Mouse (Mus musculus): Measurements from ENCODE around the gene Rbm25. TPM values are rescaled to one million over a fixed set of nuclear protein-coding genes. Genes with fewer than 3 reads are reported as not detected.
"Not testable (repeated sequence)": the region's sequence is repeated elsewhere in the genome, so short reads cannot be mapped to it uniquely, and the experiment has no call there.

The Rbm25 gene
- total RNA-seq (2021) = 100 to 1,000 TPM; 159 to 163 TPM

DNA sequence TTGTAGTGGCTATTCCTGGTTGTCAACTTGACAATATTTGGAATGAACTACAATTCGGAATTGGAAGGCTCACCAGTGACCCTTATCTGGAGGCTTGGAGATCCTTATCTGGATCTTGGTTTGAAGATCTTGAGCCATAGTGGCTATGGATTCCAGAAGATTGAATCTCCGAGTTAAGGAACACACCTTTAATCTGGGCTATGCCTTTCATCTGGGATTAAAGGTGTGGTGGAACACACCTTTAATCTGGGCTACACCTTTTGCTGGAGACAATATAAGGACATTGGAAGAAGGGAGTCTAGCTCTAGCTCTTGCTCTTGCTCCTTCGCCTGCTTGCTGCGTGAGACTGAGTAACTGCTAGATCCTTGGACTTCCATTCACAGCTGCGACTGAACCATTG, at the start of gene Rbm25:
Rbm25 (plus strand) TSS at position 301 of the 400 bp plus-strand sequence.
- intact Hi-C loops (cut with DNase I); DNase-seq: not testable (repeated sequence)

DNA sequence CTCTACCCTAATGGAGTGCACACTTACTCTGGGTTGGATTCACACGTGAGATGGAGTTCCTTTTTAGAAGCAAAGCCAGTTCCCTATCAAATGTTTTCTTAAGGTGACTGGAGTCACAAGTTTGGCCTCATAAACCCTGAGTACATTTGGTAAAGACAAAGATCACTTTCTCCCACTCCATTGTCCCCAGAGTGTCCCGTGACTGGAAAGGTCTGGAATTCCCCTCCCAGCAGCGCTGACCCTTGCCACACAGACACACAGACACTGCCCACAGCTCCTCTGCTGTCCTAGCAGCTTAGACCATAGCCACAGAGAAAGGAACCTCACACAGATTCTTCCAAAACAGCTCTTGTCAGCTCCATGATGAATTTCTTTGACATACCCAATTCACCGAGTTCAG, 48.9 kb upstream of the Rbm25 start:
- intact Hi-C loops (cut with DNase I) = no loop called here
- DNase-seq = no peak

DNA sequence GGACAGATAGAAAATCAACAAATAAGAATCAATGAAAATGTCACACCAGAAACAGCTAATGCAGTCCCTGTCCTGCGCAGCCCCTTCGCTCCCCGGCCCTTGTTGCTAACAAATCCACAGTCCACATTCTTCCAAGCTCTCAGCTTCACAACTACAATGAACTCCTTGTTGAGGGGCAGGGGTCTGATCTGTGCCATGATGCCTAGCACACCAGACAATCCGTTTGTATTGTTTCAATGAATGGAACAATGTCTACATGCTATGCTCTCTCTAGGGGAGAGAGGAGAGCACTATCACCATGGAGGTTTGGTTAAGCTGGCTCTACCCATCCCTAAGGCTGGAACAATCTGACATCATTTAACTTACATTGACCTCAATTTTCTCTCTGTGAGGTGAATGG, 48.3 kb upstream of the Rbm25 start:
- intact Hi-C loops (cut with DNase I) = no loop called here
- DNase-seq = no peak

DNA sequence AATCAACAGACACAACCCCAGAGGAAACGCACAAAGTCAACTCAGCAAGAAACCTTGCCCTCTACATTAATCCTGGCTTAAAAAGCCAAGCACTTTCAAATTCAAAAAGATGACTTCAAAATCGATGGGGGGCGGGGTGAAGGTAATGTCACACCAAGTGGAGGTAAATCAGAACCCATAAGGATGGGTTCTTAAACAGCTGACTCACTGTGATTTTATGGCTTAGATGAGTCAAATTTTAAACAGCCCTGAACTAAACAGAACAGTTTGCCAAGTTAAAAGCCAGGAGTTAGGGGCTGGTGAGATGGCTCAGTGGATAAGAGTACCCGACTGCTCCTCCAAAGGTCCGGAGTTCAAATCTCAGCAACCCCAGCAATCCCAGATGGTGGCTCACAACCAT, 44.4 kb upstream of the Rbm25 start:
- intact Hi-C loops (cut with DNase I) = no loop called here
- DNase-seq = no peak

DNA sequence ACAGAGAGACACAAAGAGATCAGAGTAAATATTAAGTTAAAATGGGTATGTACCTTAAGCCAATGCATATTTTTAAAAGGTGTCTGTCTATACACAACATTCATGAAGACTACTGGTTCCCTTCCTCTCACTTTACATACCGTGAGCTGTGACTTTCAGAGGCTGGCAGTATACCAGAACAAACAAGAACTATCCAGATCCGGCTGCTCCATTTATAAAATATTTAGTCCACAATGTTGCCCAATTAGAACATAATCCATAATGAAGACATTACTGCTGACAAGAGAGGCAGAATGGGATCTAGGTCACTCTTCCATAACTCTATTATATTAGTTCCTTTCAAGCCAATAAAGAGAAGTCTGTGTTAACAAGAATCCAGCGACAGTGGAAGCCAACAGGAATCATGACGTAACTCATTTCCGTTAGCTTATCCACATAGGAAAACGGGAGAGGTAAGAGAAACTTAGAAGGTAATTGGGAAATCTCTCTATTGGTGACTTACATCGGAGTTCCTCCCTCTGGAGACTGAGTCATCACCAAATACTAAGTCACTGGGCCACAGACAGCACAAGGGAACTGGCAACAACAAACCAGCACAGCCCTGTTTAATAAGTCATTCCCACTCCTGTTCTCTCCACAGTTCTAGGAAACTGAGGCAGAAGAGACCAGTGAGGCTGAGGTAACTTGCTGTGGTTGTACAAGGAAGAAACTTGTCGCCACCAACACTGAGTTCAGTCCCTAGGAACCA, 39.1 kb upstream of the Rbm25 start:
- no peak for DNase-seq
- intact Hi-C loops (cut with DNase I) = no loop called here

DNA sequence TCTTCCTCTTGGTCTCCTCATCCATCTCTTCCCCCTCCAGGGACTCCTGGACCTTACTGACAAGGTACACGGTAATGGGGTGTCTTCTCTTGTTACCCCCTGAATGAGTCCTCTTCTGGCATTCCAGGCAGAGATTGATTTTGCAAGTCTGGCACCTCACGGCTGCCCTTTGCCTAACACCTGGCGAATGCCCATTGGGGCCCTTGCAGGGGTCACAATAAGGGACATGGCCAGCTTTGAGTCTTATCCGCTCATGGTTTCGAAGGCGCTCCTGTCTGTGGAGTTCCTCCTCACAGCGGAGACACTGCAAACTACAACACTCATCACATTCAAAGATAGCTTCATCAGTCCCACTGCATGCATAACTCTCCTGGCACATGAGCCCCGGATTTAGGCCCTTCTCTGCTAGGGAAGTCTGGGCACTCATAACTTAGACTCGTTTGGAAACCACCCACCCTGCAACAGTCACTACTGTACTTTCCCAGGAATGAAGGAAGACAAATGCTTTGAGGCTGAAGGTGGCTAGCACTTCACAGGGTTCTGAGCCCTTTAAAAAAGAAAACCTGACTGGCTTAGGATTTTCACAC, 36.5 kb upstream of the Rbm25 start:
- intact Hi-C loops (cut with DNase I) = no loop called here
- DNase-seq = no peak

DNA sequence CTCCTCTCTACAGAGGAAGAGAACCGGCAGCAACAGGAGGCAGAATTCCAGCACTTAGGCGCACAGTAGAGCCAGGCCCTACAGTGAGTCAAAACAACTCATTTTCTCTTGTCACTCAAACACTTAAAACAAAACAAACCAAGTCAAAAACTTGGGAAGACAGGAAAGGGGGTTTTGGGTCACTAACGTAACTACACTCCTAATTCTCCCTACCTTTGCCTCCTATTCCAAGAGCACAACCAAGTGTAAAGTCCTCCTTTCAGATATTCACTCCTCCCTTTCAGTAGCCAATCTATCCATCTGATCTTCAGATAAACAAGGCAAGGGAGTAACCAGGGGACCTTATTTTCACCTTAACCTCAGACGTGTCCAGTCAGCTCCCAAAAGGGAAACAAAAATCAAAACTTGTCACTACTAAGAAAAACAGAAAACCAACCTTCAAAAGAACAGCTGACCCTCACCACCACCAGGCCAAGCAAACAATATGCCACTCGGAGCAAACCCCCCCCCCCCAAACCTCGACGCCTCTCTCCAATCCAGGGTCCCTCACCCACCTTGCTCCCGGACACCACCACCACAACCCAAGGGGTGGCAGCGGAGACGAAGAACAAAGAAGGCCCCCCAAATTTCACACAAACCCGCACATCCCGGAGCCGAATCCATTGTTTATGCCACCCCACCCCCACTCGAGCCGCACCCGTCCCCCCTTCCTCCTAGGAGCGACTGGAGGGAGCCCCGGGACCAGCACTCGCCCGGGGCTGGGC, 34.7 kb upstream of the Rbm25 start:
- no peak for DNase-seq
- intact Hi-C loops (cut with DNase I) = loop anchor here (2.0 kb wide), 1 partner anchor 78 kb away; no protein-coding TSS in a partner anchor

DNA sequence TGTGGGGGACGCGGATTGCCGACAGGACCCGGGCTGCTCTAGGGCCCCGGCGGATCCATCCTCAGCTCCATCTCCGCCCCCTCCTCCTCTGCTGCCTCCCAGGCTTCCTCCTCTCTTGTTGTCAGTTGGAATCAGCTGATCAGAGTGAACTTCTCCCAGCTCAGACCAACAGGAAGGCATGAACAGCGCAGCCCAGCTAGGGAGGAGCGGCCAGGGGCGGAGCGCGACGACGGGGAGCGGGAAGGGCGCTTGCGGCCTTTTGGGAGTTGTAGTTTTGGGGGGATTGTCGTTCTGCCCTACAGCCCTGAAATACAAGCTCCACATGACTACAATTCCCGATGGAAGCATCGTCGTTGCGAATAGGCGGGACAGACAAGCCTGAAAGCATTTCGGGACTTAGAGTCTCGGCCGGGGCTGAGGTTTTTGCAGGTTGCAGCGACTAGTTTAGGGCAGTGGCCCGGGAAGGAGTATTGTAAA, 34.0 kb upstream of the Rbm25 start, which contains the start of gene Zfyve1:
Zfyve1 (minus strand) TSS at position 198 of the 477 bp plus-strand sequence.
- DNase-seq = peak; percentile 95
- intact Hi-C loops (cut with DNase I) = loop anchor here (2.0 kb wide), 1 partner anchor 78 kb away; no protein-coding TSS in a partner anchor

DNA sequence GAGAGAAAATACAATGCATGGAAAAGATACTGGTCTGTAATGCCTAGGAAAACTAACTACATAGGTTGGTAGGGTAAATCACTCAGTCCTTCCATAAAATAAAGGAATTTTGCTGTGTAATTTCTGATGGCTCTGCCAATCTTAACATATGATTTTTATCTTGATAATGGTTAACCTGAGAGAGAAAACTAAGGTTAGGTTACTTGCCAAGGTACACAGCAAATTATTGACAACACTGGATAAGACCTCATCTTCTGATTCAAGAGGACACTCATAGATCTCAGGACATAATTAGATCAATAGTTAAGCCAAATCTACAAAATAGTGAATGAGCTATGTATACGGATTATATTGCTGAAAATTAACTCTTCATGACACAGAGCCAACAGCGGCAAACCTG, 33.2 kb upstream of the Rbm25 start:
- no peak for DNase-seq
- intact Hi-C loops (cut with DNase I) = loop anchor here (2.0 kb wide), 1 partner anchor 77 kb away; no protein-coding TSS in a partner anchor

DNA sequence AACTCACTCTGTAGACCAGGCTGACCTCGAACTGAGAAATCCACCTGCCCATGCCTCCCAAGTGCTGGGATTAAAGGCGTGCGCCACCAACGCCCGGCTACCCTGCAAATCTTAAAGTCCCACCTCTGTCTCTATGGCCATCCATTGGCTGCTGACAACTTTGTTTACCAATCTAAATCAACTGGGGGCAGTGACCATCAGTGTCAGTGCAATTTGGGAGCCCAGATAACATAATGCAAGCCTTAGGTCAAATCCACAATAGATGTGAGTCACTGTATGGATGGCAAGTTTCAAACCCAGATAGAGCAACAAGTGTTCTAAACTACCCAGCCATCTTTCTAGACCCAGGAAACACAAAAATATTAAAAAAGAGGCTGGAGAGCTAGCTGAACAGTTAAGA, 28.8 kb upstream of the Rbm25 start:
- intact Hi-C loops (cut with DNase I) = no loop called here

DNA sequence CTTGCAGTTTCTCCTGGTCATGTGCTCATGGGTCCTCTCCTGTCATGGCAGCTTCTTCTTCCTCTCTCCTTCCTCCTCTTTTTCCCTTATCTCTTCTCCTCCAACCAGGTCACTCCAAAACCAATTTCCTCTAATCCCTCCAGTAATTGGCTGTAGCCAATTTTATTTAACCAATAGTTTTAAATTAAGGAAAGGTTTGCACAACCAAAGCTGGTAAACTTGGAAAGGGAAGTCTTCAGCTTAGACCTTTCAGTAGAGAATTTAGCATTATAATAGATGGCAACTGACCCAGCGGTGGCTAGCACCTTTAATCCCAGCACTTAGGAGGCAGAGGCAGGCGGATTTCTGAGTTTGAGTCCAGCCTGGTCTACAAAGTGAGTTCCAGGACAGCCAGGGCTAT, 24.6 kb upstream of the Rbm25 start:
- DNase-seq; intact Hi-C loops (cut with DNase I): not testable (repeated sequence)

More for the DNA sequence above, 28.8 kb upstream of the Rbm25 start:
- DNase-seq = no peak

DNA sequence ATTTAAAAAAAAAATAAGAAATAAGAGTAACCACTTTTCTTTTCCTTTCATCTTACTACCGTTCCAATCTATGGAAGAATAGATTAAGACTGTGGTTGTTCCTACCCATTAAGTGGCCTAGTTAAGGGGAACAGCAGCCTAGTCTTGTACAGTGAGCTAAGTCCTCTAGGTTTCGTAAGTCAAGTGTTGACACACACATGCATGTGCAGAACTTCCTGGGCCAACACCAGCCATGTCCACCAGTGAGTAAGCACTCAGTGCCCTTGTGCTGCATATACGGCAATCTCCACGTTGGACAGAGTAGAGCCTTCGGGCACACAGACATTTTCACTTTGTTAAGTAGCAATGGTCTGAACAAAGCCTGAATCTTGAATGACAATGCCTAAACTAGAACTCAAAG, 13.8 kb upstream of the Rbm25 start:
- DNase-seq = no peak
- intact Hi-C loops (cut with DNase I) = no loop called here

DNA sequence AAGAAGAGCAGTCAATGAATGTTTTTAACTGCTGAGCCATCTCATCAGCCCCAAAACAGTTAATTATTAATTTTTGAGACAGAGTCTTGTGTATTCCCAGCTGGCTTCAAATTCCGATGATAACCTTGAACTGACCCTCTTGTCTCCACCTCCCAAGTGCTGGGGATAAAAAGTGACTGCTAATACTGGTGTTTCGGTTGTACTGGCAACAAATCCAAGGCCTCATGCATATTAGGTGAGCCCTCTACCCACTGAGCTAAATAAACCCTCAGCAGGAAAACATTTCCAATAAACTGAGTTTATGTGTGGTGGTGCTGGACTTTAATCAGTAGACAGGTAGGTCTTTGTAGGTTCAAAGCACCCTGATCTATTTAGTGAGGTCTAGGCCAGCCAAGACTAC, 12.1 kb upstream of the Rbm25 start:
- no peak for DNase-seq
- intact Hi-C loops (cut with DNase I) = no loop called here

DNA sequence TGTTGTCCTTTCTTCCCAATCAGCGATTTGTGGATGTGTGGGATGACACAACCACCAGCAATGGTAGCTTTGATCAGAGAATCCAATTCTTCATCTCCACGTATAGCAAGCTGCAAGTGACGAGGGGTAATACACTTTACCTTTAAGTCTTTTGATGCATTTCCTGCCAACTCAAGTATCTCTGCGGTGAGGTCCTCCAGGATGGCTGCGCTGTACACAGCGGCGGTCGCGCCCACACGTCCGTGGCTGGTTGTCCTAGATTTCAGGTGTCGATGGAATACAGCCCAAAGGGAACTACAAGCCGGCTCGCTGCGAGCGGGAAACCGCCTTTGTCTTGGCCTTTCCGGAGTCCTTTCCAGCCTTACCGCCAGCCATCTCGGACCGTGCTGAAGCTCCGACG, 10.3 kb upstream of the Rbm25 start:
- intact Hi-C loops (cut with DNase I); DNase-seq: not testable (repeated sequence)

DNA sequence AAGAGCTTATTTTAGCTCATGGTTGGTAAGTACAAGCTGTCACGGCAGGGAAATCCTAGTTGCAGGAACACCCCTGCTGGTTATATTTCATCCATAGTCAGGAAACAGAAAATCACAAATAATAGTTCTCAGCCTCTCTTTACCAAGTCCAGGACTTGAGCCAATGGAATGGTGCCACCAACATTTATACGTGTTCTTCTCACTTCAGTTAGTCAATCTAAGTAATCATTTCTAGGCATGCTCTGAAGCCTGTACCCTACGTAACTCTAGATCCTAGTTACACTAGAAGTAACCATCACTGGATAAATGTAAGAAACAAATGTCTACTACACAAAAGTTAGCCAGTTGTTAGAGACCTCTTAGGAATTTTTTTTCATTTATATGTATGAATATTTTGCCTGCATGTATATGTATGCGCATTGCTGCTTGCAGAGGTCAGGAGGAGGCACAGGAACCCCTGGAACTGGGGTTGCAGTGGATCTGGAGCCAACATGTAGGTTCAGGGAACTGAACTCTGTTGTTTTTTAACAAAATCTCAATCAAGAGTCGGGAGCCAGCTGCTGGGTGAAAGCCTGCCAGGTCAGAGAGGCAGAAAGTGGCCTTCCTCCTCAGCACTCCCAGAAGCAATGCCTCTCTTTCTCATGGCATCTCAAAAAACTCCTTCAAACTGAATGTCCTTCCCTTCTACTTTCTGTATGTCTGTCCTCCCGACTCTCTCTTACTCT, 8.8 kb upstream of the Rbm25 start:
- DNase-seq = no peak
- intact Hi-C loops (cut with DNase I) = no loop called here

DNA sequence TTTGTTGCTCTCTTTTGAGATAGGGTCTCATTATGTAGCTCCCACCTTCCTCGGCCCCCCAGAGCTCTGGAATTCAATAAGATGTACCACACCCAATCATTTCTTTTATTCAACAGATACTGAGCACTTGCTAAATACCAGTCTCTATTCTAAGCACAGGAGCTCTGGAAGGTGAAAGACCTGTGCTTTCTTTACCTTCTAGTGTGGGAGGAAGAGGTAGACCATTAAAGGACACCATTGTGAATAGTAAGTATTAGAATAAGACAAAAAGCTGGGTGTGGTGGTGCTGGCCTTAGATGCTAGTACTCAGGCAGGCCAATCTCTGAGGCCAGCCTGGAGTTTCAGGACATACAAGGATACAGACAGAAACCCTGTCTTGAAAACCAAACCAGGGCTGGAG, 6.7 kb upstream of the Rbm25 start:
- intact Hi-C loops (cut with DNase I) = no loop called here
- DNase-seq = no peak

DNA sequence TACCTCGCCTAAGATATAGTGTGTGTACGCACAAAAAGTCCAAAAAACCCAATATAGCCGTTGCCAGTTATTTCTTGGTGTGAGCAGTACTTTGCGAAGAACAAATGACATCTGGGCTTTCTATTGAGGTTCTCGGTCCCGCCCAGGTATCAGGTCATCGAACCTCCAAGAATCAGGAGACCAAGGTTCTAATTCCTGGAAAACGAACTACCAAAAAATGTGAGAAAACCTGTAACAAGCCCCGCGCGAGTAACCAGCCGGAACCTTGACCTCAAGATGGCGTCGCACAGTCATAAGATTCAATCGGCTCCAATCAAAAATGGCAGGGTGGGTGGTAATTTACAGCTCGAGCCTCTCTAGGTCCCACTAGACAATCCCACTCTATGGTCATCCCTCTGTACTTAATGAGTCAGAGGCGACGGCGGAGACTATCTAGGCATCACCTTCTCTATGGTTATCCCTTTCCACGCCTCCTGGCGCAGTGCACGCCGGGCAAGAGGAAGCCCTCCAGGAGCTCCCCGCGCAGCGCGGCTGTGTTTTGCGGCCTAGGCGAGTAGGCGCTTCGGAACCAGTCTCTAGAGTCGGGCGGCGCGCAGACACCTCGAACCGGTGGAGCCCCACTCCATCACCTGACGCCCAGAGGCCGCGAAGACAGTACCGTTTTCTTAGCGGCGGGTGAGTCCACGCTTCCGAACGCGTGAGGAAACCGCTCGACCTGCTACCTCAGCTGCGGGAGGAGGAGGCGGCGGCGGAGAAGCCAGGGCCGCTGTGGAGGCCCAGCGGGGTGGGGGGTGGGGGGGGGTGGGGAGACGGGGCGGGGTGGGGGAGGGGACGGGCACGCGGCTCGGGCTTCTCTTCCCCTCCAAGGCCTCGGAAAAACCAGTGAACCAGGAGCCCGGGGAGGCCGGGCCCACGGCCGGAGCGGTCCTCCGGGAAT, 975 bp downstream of the Rbm25 start:
- peak; percentile 95 for DNase-seq
- intact Hi-C loops (cut with DNase I) = no loop called here

DNA sequence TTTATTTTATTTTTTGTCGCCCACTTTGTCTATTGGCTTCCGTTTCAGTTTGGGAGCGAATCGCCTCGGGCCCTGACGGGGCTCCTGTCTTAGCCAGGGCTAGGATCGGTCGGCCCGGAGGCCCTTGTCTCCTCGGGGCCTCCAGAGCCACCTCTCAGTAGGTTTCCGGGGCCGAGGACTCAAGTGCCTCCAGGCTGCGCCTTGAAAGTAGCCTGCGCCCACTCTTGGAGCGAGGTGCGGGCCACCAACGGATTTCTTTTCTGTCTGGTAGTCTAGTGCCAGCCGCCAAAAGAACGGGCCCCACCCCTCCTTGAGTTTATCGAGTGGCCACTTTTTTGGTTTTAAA, 1.6 kb downstream of the Rbm25 start:
- intact Hi-C loops (cut with DNase I) = no loop called here
- DNase-seq = no peak

DNA sequence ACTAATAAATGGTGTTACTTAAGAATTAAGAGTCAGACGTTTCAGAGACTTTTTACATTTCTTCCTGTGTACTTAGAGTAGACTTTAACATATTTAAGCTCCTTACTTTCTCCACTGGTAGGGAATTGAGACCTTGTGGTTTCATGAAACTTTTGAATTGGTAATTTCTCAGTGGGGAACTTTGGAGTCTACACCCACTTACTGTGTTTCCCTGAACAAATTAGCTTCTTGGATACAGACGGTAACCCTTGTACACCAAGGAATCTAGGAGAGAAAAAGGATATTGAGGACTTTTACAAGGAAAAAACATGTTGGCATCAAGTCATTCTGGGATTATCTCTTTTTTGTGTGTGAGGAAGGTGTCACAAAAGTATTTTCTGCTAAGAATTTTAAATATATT, 2.8 kb downstream of the Rbm25 start:
- intact Hi-C loops (cut with DNase I) = no loop called here
- DNase-seq = no peak

DNA sequence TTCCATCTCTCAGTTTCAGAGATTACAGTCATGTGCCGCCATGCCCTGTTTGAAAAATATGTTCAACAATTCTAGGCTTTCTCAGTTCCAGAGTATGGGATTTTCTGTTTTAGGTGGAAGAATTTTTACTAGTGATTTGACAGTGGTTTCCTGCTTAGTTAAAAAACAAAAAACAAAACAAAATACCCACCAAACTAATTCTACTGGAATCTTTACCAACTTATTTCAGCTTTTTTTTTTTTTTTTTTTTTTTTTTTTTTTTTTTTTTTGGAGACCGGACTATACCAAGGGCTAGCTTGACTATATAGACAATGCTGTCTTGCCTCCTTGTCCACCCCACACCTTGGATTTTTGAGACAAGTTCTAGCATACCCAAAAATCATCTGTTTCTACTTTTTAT, 10.2 kb downstream of the Rbm25 start:
- DNase-seq = no peak
- intact Hi-C loops (cut with DNase I) = no loop called here
